Mouse (Mus musculus) embryo, embryonic 9.5 days (tissue): ENCODE data around the gene Gm10337.

Experiments
- DNase-seq: peaks from one replicate; pipeline ENCODE4 v3.0.0-alpha.2; 2017; ENCODE audit errors: extremely low spot score

The Gm10337 gene

DNA sequence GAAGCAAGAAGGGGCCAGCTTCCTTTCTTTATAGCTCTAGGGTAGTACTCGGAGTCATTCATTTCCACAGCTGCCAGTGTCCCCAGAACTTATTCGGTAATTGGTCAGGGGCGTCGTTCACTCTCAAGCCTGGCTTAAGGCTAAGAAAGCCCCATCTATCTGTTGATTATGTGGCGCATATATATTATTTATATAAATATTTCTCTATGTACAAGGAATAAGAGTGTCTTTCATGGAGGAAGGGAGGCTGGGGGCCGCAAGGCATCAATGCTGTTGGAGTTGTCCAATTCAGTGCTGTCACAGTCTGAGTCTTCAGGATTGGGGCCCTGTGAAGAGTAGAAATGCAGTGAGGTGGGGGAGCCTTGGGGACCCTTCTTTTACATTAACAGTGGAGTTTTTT is 3.7 kb upstream of the Gm10337 start:
- DNase-seq: no peak

DNA sequence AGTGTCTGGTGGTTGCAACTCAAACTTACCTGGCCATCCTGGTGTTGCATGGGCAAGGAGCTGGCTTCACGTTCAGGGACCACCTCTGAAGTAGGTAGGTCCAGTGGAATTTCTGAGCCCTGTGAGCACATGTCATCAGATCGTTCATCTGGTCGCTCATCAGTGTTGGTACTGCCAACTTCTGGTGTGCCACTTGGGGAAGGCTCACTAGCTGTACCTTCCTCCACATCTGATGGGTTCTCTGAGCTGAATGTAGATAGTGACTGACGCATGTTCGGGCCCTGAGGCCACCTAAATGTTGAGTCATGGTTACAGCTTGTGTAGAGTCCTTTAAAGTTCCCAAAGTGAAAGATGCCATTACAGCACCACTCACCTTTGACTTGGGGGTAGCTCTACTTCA is 3.0 kb upstream of the Gm10337 start:
- DNase-seq: no peak

DNA sequence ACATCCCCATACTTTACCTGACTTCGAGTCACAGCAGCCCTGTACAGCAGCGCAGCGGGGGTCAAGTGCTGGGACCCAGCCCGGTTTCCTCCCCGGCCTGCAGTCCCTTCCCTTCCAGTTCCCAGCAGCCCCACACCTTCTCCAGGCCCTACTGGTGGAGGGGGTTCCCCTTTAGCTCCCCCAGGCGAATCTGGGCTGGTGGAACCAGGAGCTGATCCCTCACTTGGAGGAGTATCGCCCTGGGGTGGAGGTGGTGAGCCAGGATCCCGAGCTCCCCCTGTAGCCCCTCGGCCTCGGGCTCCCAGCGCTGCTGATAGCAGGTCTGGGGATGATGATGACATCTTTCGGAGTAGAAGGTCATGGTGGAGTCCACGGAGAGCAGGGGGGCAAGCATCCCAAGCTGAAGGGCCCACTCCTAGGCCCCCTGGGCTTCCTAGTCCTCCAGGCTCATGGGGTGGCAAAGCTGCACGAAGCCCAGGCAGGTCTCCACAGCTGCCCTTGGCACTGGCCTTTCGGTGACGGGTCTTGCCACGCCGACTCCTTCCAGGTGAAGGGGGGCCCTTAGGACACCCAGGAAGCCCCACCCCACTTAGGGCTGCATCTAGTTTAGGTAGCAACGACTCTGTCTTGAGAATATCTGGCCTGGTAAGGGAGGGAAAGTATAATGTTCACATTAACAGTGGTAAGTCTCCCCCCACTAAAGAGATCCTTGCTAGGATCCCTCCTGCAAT is 2.3 kb upstream of the Gm10337 start:
- no peak for DNase-seq

DNA sequence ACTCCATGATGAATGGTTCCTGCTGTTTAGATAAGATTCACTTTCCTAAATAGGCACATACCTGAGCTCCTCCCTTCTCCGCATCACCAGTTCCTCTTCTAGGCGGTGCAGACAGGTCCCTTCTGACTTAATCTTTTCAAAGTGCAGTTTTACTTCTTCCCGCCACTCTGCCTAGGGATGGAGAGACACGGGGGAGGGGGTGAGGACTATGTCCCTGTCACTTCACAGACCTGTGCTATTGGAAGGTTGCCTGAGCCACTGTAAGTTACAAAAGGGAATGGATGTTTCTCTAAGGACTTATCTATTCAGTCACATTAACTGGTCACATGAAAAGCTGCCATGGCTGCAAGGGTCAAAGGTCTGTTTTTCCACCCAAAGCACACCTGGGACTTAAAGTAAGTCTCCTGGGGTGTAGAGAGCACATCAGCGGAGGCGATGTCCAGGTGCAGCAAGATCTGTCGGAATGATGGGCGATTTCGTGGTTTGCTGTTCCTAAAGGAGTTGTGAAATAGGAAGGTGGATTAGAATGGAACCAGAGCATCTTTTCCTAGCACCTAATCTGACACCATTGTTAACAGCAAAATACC is 1.2 kb upstream of the Gm10337 start:
- DNase-seq: no peak

DNA sequence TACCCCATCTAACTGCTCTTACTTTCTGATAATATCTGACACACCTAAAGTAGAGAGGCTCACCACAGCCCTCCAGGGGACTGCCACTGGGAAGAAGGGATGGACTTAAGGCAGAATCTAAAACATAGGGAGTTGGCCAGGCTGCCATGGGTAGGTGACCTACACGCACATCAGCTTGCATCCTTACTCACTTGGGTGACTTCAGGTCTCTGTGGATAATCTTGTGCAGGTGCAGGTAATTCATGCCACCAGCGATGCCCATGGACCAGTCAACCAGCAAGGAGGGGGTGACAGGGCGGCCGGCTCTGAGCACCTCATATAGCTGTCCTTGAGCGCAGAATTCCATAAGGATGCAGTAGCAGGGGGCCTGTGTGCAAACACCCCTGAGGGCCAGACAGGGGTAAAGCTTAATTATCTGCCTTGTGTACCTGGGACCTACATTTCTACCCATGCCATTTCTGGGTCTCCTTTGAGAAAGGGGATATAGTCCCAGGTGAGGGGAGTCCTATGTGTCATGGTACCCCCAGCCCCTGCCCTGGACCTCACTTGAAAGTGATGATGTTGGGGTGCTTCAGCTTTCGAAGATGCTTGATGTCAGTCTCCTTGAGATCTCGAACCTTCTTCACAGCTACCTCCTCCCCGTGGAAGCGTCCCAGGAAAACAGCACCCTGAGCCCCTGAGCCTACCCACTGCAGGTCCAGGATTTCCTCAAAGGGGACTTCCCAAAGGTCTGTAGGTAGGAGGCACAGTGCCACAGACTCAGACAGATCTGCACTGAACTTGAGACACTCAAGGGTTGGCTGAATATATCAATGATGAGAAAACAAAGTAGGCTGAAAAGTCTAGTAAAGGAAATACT is 631 bp downstream of the Gm10337 start:
- no peak for DNase-seq

DNA sequence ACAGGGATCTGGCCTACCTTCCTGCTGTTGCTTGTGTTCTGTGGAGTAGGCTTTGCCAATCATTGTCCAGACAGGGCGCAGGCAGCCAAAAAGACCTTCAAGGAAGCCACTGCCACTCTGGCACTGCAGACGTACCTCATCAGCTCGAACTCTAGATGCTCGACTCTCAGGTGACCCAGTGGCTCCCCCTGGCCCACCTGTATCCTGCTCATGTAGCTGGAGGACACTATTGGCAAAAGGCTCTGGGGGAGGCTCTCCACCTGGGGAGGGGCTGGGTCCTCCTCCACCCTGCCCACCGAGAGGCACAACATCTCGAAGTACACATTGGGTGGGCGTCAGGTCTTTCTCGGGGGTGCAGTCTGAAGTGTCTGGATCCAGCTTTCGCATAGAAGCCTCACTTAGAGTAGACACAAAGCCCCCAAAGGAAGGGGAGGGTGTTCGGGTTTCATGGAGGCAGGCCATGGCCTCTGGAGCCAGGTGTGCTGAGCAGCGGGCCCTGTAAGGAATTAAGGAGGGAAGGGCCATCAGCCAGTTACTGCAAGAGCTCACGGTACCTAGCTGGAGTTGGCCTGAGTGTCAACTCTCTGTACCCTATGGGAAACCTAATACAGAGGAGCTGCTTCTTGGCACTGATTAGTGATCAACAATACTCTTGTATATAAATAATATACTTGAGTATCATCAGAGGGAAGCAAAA is 1.7 kb downstream of the Gm10337 start:
- no peak for DNase-seq

DNA sequence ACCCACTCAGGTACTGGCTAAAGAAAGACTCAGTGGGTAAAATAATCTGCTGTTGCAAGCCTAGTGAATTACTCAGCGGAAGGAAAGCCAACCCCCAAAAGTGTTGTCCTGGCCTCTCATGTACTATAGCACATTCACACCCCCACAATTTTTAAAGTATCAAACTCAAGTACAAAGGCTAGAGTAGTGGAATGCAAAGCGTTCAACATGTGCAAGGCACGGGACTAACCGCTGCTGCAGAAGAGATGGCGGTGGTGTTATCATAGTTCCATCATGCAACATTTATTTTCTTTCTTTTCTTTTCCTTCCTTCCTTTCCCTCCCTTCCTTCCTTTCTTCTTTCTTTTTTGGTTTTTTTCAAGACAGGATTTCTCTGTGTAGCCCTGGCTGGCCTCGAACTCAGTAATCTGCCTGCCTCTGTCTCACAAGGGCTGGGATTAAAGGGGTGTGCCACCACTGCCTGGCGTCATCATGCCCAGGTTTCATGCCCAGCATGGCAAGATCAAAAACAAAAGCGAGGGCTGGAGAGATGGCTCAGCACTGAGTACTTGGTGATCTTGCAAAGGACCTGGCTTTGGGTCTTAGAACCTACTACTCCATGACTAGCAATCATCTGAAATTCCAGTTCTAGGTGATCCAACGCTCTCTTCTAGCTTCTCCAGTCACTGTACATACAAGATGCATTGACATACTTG is 2.4 kb downstream of the Gm10337 start:
- DNase-seq: no peak

DNA sequence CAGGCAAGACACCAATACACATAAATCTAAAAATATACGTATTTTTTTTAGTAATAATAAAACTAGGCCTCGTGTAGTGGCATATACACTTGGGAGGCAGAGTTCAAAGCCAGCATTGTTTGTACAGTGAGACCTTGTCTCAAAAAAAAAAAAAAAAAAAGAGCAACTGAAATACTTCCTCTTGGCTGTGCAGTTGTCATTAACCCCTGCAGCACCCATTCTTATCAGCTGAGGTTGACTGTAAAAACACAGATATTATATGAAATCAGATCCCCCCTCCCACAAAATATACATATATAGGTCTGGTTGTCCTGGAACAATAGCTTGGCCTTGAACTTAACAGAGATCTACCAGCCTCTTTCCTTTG is 2.9 kb downstream of the Gm10337 start:
- DNase-seq: no peak

DNA sequence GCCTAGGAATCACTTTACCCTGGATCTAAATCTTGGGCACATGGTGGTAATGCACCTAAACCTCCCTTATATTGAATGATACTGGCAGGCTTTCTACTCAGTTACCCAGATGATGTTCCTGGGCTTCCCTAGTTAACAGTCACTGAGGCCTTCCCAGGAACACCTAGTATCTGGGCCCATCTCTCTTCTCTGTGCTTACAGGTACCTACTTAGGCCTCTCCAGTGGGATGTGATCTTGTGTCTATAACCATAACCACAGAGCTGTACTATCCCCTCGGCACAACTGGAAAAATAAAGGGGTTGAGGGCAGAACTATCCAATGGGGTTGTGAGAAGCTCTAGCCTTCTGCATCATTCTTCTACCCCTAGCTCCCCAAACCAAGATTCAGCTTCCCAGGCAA is 3.3 kb downstream of the Gm10337 start:
- no peak for DNase-seq

DNA sequence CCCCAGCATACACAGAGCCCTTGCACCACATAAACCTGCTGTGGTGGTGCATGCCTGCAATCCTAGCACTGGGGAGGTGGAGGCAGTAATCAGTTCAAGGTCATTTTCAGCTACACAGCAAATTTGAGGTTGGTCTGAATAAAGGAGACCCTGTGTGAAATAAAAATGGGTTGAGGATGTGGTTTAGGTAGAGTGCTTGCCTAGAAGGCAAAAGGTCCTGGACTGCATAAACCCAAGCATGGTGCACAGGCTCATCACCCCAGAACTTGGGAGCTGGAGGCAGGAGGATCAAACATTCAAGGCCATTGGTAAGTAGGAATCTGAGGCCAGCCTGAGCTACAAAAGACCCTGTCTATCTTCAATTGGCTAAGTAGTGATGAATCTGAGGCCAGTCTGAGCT is 4.0 kb downstream of the Gm10337 start:
- DNase-seq: no peak

DNA sequence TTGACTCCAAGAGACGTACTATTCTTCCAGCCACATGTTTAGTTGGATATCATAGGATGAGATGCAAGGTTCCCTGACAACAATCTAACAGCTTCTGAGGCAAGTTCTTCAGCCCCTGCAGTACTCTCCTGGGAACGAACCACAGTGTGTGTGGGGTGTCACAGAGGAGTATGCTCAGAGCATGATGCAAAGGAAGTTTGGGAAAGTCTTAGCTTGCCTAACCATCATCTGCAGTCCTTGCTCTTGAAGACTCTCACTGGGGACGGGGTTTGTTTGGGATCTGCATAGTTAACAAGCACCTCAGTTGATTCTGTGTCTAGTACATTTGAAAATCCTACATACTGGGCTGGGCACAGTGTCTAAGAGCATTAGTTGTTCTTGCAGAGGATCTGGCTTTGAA is 4.8 kb downstream of the Gm10337 start:
- DNase-seq: no peak

DNA sequence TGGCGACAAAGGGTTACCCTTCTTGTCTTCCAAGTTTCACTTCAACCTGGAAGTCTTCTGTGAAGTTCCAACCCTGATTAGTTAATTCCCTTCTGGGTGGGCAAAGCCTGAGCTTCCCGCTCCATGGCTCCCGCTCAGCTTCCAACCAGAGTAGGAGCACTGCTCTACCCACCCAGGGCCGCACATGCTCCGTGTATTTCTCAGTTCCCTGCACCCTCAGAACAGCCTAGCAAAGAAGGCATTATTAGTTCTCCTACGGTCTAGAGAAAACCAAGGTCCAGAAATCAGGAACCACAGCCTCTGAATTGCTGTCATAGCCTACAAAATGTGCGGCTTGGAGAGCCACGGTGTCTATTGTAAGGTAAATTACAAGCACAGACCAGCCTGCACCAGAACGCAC is 6.6 kb downstream of the Gm10337 start:
- DNase-seq: no peak

DNA sequence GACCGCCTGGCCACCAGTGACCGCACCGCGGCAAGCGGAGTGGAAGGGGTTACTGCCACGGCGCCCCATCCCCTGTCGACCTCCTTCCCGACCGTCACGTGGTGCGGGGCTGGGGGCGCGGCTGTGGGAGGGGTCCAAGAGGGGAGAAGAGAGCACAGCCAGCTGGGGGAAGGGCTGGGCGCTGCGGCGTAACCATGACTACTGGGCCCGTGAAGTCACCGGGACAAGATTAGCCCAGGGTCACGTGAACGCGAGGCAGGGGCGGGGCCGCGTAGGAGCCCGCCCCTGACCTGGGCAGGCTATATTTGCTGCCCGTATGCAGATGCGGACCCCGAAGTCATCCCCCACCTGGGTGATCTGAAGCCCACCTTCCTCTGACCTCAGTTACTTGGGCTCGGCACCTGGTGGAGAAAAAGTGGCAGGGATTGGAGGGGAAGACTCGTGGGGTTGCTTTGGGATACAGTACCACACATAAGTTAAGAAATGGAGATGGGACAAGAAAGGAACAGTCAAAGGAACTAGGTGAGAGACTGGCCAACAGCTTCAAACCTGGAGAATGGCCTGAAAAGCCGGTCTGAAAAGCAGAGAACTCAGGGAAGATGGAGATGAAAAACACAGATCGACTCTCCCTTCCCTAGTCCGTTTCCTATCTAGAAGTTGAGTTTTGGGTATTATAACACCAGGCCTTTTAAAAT is 7.2 kb downstream of the Gm10337 start:
- peak; percentile 97 for DNase-seq

DNA sequence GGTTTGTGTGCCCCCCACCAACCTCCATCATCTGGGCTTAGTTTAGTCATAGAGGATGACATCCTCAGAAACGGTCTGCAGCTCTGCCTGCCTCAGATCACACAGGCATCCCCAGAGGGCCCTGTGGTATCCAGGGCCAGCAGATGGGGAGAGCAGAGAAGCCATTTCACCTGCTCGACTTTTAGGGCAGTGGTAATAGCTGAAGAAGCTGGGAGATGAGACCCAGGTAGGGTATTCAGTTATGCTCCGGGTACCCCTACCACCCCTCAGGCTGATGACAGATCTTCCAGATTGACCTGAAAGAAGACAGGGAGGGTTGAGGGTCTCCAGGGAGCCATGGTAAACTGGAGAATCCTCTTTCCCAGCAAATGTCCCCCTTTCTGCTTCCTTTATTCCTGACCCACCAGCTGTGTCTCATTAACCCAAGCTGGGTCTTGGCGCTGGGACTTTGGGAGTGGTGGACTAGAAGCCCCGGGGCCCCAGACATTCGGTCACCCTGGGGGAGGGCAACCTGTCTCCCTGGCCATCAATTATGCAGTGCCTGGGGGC is 7.8 kb downstream of the Gm10337 start:
- DNase-seq: peak; percentile 54

DNA sequence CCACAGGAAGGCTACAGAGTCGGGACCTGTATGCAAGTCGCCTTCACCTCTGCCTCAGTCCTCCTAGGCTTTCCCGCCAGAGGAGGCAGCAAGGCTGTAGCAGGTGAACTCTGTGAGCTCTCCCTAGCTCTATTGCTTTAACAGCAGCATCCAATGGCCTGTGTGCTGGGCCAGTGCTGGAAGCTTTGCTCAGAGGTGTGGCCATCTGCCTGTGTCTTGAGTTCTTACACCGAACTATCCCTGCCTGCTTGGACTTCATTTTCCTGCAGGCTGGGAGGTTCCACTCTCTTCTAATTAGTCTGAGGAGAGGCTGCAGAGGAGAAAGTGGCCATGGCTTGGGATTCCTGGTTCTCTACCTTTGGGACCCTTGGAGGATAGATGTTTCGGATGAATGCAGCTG is 8.5 kb downstream of the Gm10337 start:
- DNase-seq: no peak

DNA sequence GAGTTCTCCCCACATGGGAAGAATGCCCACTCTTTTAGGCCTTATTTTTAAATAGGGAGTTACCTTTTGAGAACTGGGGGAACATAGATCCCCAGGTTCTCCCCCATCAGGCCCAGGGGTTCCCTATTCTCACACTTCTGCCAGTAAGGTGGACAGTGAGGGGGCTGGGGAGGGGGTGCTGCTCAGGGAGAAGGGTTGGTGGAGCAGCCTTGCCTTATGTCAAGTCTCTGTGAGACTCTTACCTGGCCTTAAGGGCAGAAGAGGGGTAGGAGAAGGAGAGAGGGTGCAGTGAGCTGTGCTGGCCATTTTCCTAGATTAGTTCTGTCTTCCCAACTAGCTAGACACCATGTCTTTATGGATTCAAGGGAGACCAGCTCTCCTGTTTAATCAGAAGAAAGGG is 8.9 kb downstream of the Gm10337 start:
- DNase-seq: no peak

DNA sequence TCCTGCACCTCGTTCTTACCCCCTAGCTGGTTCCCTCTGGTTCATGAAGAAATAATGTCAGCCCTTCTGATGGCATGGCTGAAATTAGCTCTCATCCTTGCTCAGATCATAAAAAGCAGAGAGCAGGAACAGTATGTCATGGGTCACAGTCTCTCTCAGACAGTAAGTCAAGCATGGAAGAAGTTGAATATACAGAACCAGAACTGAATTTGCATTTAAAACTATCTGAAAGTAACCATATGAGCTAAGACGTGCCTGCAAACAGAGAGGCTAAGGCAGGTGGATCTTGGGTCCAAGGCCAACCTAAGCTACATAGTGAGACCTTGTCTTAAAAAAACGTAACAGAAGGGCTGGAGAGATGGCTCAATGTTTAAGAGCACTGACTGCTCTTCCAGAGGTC is 9.5 kb downstream of the Gm10337 start:
- DNase-seq: no peak

DNA sequence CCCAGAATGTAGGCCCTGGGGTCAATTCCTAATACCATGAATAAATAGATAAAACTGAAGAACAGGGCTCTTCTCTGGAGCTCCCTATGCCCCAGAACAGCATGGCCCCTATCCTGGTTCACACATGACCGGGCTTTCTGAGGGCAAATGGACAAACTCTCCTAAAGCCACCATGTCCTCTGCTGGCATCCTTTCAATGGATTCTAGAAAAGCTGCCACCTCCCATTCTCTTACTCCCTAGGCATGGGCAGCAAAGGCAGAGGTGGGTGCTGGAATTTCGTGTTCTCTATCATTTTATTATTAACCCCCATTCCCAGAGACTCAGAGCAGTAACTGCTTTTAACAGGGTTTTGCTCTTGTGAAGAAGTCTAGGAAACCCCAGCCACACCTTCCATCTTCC is 11.7 kb downstream of the Gm10337 start:
- no peak for DNase-seq

DNA sequence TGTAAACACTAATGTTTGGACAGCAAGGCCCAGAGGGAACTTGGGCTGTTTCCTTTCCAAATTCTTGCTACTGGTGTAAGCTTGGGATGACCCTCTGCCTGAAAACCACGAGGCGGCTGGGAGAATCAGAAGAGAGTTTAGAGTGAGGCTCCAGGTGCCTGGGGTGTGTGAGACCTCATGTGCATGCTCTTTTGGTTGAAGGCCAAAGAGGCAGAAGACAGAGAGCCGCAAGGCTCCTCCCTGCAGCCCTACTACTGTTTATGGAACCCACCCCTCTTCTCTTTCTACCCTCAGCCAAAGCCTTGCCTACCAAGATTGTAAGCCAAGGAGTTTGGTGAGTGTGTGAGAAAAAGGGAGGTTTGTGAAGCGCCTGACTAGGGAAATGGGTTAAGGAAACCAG is 12.3 kb downstream of the Gm10337 start:
- DNase-seq: no peak

DNA sequence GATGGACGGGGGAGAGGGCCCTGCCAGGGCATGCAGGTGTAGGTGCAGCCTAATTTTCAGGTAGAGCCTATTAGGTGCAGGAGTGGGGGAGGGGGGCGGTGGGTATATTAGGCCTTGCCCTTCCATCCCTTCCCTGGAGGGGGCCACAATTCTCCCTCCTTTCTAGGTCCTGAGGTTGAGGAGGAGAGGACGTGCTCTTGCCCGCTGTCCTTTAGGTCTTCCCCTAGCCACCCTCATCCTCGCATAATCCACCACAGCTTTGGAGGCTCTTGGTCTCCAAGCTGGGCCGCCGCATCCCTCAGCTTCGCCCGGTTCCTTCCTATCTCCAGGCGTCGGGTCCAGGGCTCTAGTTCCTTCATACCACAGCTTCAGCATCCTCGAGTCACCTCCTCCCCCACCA is 12.8 kb downstream of the Gm10337 start:
- DNase-seq: no peak
